Mouse (Mus musculus) myocyte (in vitro differentiated cells): Measurements from ENCODE around the gene Ak8. TPM values are rescaled to one million over a fixed set of nuclear protein-coding genes. Genes with fewer than 3 reads are reported as not detected.

Experiments
- H3K27me3 ChIP-seq: one replicate; pipeline ENCODE4 v1.6.1; 2011; ENCODE audit not compliant: control insufficient read depth, insufficient read depth, insufficient read length
- H3K36me3 ChIP-seq: one replicate; pipeline ENCODE4 v1.6.1; 2011; ENCODE audit not compliant: control insufficient read depth, insufficient read depth
- H3K4me2 ChIP-seq: one replicate; pipeline ENCODE4 v1.6.1; 2011; ENCODE audit warnings: low read depth, control low read depth
- H3K4me3 ChIP-seq: one replicate; pipeline ENCODE4 v1.5.1; 2011; ENCODE audit warnings: mild to moderate bottlenecking, control low read depth, moderate library complexity
- H3K79me2 ChIP-seq: one replicate; pipeline ENCODE4 v1.6.1; 2011; ENCODE audit not compliant: control insufficient read depth, insufficient read depth
- H3ac ChIP-seq: one replicate; pipeline ENCODE4 v1.6.1; 2011; ENCODE audit not compliant: control insufficient read depth, insufficient read length
- CEBPB ChIP-seq: IDR thresholded peaks from 2 replicates; pipeline ENCODE4 v1.6.1; 2011; ENCODE audit warnings: mild to moderate bottlenecking, moderate library complexity; ENCODE audit not compliant: poor library complexity, insufficient read depth, severe bottlenecking
- E2F4 ChIP-seq: IDR thresholded peaks from one replicate; pipeline ENCODE4 v1.6.1; 2011; ENCODE audit warnings: mild to moderate bottlenecking, control low read depth, moderate library complexity; ENCODE audit not compliant: insufficient read depth
- MAX ChIP-seq: IDR thresholded peaks from one replicate; pipeline ENCODE4 v1.6.1; 2011; ENCODE audit warnings: low read depth, mild to moderate bottlenecking, control low read depth
- MYOD1 ChIP-seq, 3 experiments: IDR thresholded peaks; one replicate each; pipeline ENCODE4 v1.6.1; 2011; ENCODE audit warnings: control low read depth in 2 of 3, low read depth in 2 of 3, mild to moderate bottlenecking in 2 of 3, moderate library complexity in 1 of 3; ENCODE audit not compliant: insufficient read length in 2 of 3, control insufficient read depth in 1 of 3
- MYOG ChIP-seq, 3 experiments: IDR thresholded peaks; one replicate each; pipeline ENCODE4 v1.6.1; 2011; ENCODE audit warnings: control low read depth in 2 of 3, low read depth in 2 of 3, mild to moderate bottlenecking in 2 of 3; ENCODE audit not compliant: insufficient read length in 2 of 3, control insufficient read depth in 1 of 3, insufficient read depth in 1 of 3
- POLR2A ChIP-seq: IDR thresholded peaks from one replicate; pipeline ENCODE4 v1.6.1; 2011; ENCODE audit warnings: low read depth, mild to moderate bottlenecking, control low read depth, moderate library complexity; ENCODE audit not compliant: insufficient read length
- POLR2AphosphoS2 ChIP-seq: IDR thresholded peaks from one replicate; pipeline ENCODE4 v1.6.1; 2011; ENCODE audit warnings: low read depth, control low read depth; ENCODE audit not compliant: insufficient read length
- REST ChIP-seq: IDR thresholded peaks from one replicate; pipeline ENCODE4 v1.6.1; 2011; ENCODE audit warnings: mild to moderate bottlenecking, control low read depth, moderate library complexity; ENCODE audit not compliant: insufficient read depth, insufficient read length
- SRF ChIP-seq: IDR thresholded peaks from one replicate; pipeline ENCODE4 v1.6.1; 2011; ENCODE audit warnings: low read depth; ENCODE audit not compliant: control insufficient read depth, insufficient read length
- TCF12 ChIP-seq: IDR thresholded peaks from one replicate; pipeline ENCODE4 v1.6.1; 2011; ENCODE audit warnings: mild to moderate bottlenecking, control low read depth; ENCODE audit not compliant: poor library complexity, insufficient read depth, severe bottlenecking
- TCF3 ChIP-seq: IDR thresholded peaks from one replicate; pipeline ENCODE4 v1.6.1; 2011; ENCODE audit warnings: low read depth, control low read depth; ENCODE audit not compliant: insufficient read length
- USF1 ChIP-seq: IDR thresholded peaks from one replicate; pipeline ENCODE4 v1.6.1; 2011; ENCODE audit warnings: low read depth, mild to moderate bottlenecking, control low read depth, moderate library complexity
- polyA plus RNA-seq: library from polyadenylated mRNA; unstranded; fragments of >200 nt; fragmentation: generic; extraction: Trizol; gene quantifications from one replicate; pipeline ENCODE4 v1.2.1, GENCODE M21; 2012; ENCODE audit warnings: missing spikeins

Gene Ak8
- polyA plus RNA-seq, 1 experiment, result 0.59 TPM

- Histone ChIP-seq H3ac (no peak overlapping the region), H3K79me2 (no peaks in the 10 kb centered on the region), H3K4me2 (no peak overlapping the region), H3K4me3 (no peak overlapping the region), H3K27me3 (peaks cover 68% of the 10 kb centered on the region), H3K36me3 (no peaks in the 10 kb centered on the region)
- TF ChIP-seq MAX (no peak), REST (peak; percentile 82), E2F4 (no peak), CEBPB (no peak)
These were observed 87.2 kb downstream of the Ak8 start for GRCm38 (mm10) chr2:28787067-28787619.

- H3ac ChIP-seq, result no peak overlapping the region
- peaks cover 44% of the 10 kb centered on the region for H3K27me3 ChIP-seq
- TF ChIP-seq TCF3 (no peak), CEBPB (no peak), POLR2A (no peak), SRF (no peak), USF1 (no peak), POLR2AphosphoS2 (no peak), MYOG (IDR thresholded peaks at IDR 0.05; ENCODE audit: control insufficient read depth in 1 of 3, insufficient read depth in 1 of 3, insufficient read length in 2 of 3, low read depth in 2 of 3) (no peak), MAX (no peak), MYOD1 (IDR thresholded peaks at IDR 0.05; ENCODE audit: control insufficient read depth in 1 of 3, insufficient read length in 2 of 3, low read depth in 2 of 3) (no peak), REST (no peak), TCF12 (no peak), E2F4 (no peak)
- H3K4me2 ChIP-seq, result peak overlapping the region; percentile 6
- H3K4me3 ChIP-seq, result no peak overlapping the region
- no peaks in the 10 kb centered on the region for H3K79me2 ChIP-seq
- H3K36me3 ChIP-seq, result no peaks in the 10 kb centered on the region
These were observed 93.1 kb downstream of the Ak8 start for GRCm38 (mm10) chr2:28792931-28793610.

- TF ChIP-seq SRF (no peak), E2F4 (no peak), REST (no peak), MAX (no peak), POLR2AphosphoS2 (no peak)
- H3ac ChIP-seq, result no peak overlapping the region
- H3K79me2 ChIP-seq, result no peaks in the 10 kb centered on the region
- no peaks in the 10 kb centered on the region for H3K36me3 ChIP-seq
- peaks cover 42% of the 10 kb centered on the region for H3K27me3 ChIP-seq
- H3K4me3 ChIP-seq, result no peak overlapping the region
- H3K4me2 ChIP-seq, result no peak overlapping the region
These were observed 94.7 kb downstream of the Ak8 start for GRCm38 (mm10) chr2:28794623-28795022.

GRCm38 (mm10) chr2:28796298-28796697 lies 96.3 kb downstream of the Ak8 start:
- Histone ChIP-seq H3K4me3 (no peak overlapping the region), H3K36me3 (no peaks in the 10 kb centered on the region), H3ac (no peak overlapping the region), H3K4me2 (no peak overlapping the region), H3K27me3 (peaks cover 56% of the 10 kb centered on the region), H3K79me2 (no peaks in the 10 kb centered on the region)
- TF ChIP-seq TCF12 (no peak), TCF3 (no peak)

GRCm38 (mm10) chr2:28797490-28798106 lies 97.6 kb downstream of the Ak8 start:
- Histone ChIP-seq H3K79me2 (no peaks in the 10 kb centered on the region), H3K36me3 (no peaks in the 10 kb centered on the region), H3K4me3 (no peak overlapping the region), H3K27me3 (peaks cover 58% of the 10 kb centered on the region), H3ac (no peak overlapping the region), H3K4me2 (no peak overlapping the region)
- TF ChIP-seq MYOG (IDR thresholded peaks at IDR 0.05; ENCODE audit: control insufficient read depth in 1 of 3, insufficient read depth in 1 of 3, insufficient read length in 2 of 3, low read depth in 2 of 3) (no peak), USF1 (no peak), POLR2A (no peak), TCF12 (no peak), POLR2AphosphoS2 (no peak), SRF (no peak), E2F4 (no peak), REST (no peak), MYOD1 (IDR thresholded peaks at IDR 0.05; ENCODE audit: control insufficient read depth in 1 of 3, insufficient read length in 2 of 3, low read depth in 2 of 3) (no peak)
